ENCODE assay signal across 9 mouse cellular contexts in the genomic region with DNA sequence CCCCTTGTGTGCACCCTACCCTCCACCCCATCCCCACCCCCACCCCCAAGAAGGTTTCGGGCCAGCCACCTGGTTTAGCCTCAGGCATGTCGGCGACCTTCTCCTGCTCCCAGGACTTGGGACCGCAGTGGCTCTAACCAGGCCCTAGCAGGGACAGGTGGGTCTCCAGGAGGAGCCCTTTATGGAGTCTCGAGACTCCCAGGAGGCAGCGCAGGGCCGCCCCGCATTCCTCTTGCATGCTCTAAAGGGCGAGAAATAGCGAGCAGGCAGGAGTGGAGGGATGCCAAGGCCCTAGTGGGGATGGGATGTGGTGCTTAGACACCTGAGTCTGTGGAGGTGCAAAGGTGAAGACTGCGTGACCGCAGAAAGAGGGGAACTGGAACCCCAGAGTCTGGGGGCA. TPM values are rescaled to one million over a fixed set of nuclear protein-coding genes. Genes with fewer than 3 reads are reported as not detected.
DNase-seq lines count a peak whose midpoint lies in the region; ATAC-seq and TF ChIP-seq lines count a peak whose summit lies in the region.
"Had no signal": no experiment of that assay in that cellular context is flagged by ENCODE, and none has a peak within 500 bp of the region (broad histone marks: within the 10 kb centered on the region; RNA-seq: fewer than 3 reads in every experiment).

A gene (minus strand): TSS at position 155 of the 400 bp plus-strand sequence.

- whole genome bisulfite sequencing in hindbrain, embryonic 13.5 days, result 34% methylated on average over 12 of the region's 12 CpGs
- WGBS in lung, adult 2 months, result 36% methylated on average over 12 of the region's 12 CpGs

- H3K4me2 ChIP-seq in hindbrain, embryonic 13.5 days, result peak within 1 kb of the TSS; percentile 31

- peak within 1 kb of the TSS; percentile 35; the same call in 1 of the 2 replicates for H3K9ac ChIP-seq in hindbrain, embryonic 13.5 days

- ATAC-seq in hindbrain, embryonic 13.5 days (ENCODE audit: low FRiP score), result no peak

- DNase-seq in ZHBTc4 (ENCODE audit: low read depth, low spot score) (peak; percentile 54), MN1 (ENCODE audit: low spot score) (no peak)
- DNase-seq in gastrocnemius, adult 2 months, result peak; percentile 93
- no peak for DNase-seq in lung, adult 2 months
- DNase-seq in left cerebral cortex, postnatal 10 days (ENCODE audit: extremely low spot score in 1 of 2, low spot score in 2 of 2), result no peak
- no peak for DNase-seq in spleen, adult 12 weeks (ENCODE audit: low spot score)
- DNase-seq in adrenal gland, adult 18-20 months (ENCODE audit: low spot score in 2 of 2), result no peak

- peak within 1 kb of the TSS; percentile 99 for H3K27ac ChIP-seq in gastrocnemius, adult 2 months
- no peak within 1 kb of the TSS for H3K27ac ChIP-seq in hindbrain, embryonic 13.5 days
- H3K27ac ChIP-seq: macrophage had no signal

- intact Hi-C loops in gastrocnemius, adult 2 months (cut with DNase I), result loop anchor here (5.0 kb wide), 1 partner anchor 38 kb away; no protein-coding TSS in a partner anchor
- intact Hi-C loops in left cerebral cortex, postnatal 10 days (cut with DNase I), result loop anchor here (5.0 to 10.0 kb wide), 2 partner anchors 38 to 120 kb away; no protein-coding TSS in a partner anchor

- peaks cover 21% of the 10 kb centered on the region for H3K4me1 ChIP-seq in hindbrain, embryonic 13.5 days (replicated peaks)
- H3K4me1 ChIP-seq in lung, adult 2 months (ENCODE audit: control insufficient read depth, insufficient read depth, low read length), result peaks cover 3% of the 10 kb centered on the region; the same call in 1 of the 2 replicates

- H3K27me3 ChIP-seq in hindbrain, embryonic 13.5 days, result peaks cover 87% of the 10 kb centered on the region

- no peak for TF ChIP-seq CTCF in gastrocnemius, adult 2 months (IDR thresholded peaks at IDR 0.05)
- TF ChIP-seq CTCF in lung, adult 2 months (IDR thresholded peaks at IDR 0.05; ENCODE audit: insufficient read depth, low read length), result no peak

- TF ChIP-seq POLR2A in lung, adult 2 months (IDR thresholded peaks at IDR 0.05; ENCODE audit: borderline replicate concordance, extremely low read depth, low read depth, low read length), result no peak

- H3K9me3 ChIP-seq in hindbrain, embryonic 13.5 days, result no peaks in the 10 kb centered on the region

- H3K36me3 ChIP-seq in hindbrain, embryonic 13.5 days, result no peaks in the 10 kb centered on the region

- H3K4me3 ChIP-seq in gastrocnemius, adult 2 months, result peak within 1 kb of the TSS; percentile 79
- H3K4me3 ChIP-seq in hindbrain, embryonic 13.5 days, result no peak within 1 kb of the TSS
- no peak within 1 kb of the TSS for H3K4me3 ChIP-seq in lung, adult 2 months (replicated peaks; ENCODE audit: extremely low read depth, low read depth, low read length)

RNA-seq across cellular contexts. Expression of the gene that starts here (rescaled TPM):
- total RNA-seq in gastrocnemius, adult 2 months (2021), result 1,000 to 10,000 TPM; 2,660 to 4,973 TPM
- polyA plus RNA-seq in hindbrain, embryonic 13.5 days (2015; fragmentation: Nextera tagmentation; extraction: Ambion mirVana), result 0.08 and 0.18 TPM in 2 replicates
- polyA plus RNA-seq in lung, adult 2 months (2012; rRNA removed), result 1.0 and 10.5 TPM in 2 replicates
- under 1 TPM; 0.09 to 0.53 TPM for total RNA-seq in left cerebral cortex, postnatal 10 days (2021)
- under 1 TPM in 1 of 2 experiments, not detected in 1; 0.93 TPM for total RNA-seq in adrenal gland, adult 18-20 months (2021)
- polyA plus RNA-seq: macrophage had no signal

Comparison
In these comparisons a context has a peak if more than half of its experiments do, and no peak if none do; other contexts are left out.
1. RNA of the gene that starts here (total RNA-seq): 2,660 to 4,973 TPM in gastrocnemius, adult 2 months; 0.93 TPM in adrenal gland, adult 18-20 months and 0.09 to 0.53 TPM in left cerebral cortex, postnatal 10 days; every median in the first group is over 1,000 times any median in the second.
2. DNase-seq: peak in ZHBTc4 (single experiment) and gastrocnemius, adult 2 months (single experiment); none in lung, adult 2 months (single experiment), MN1 (single experiment), left cerebral cortex, postnatal 10 days (0 of 2), spleen, adult 12 weeks (single experiment) and adrenal gland, adult 18-20 months (0 of 2).